In genomic region chr7:62376510-62377304, GRCm38 (mm10) we compare ENCODE assay signal across 9 mouse cellular contexts. TPM values are rescaled to one million over a fixed set of nuclear protein-coding genes. Genes with fewer than 3 reads are reported as not detected.
DNase-seq lines count a peak whose midpoint lies in the region; ATAC-seq lines count a peak whose summit lies in the region.
"Had no signal": no experiment of that assay in that cellular context is flagged by ENCODE, and none has a peak within 500 bp of the region (broad histone marks: within the 10 kb centered on the region; RNA-seq: fewer than 3 reads in every experiment).

Magel2 (plus strand) TSS chr7:62377010.

- no peaks in the 10 kb centered on the region for H3K36me3 ChIP-seq in lung, embryonic 16.5 days (ENCODE audit: control insufficient read depth, insufficient read depth, low read length)
- no peaks in the 10 kb centered on the region for H3K36me3 ChIP-seq in hindbrain, embryonic 11.5 days (ENCODE audit: control insufficient read depth, insufficient read depth, low read length)
- H3K36me3 ChIP-seq in midbrain, embryonic 12.5 days = 0 out of 2 replicates have a peak, but pooled peaks cover 12% of the 10 kb centered on the region

- 20% methylated on average over 31 of the region's 31 CpGs for WGBS in lung, embryonic 16.5 days
- 19% methylated on average over 31 of the region's 31 CpGs for WGBS in hindbrain, embryonic 11.5 days
- WGBS in midbrain, embryonic 12.5 days = 26% methylated on average over 31 of the region's 31 CpGs

- ATAC-seq in lung, embryonic 16.5 days (ENCODE audit: low read depth) = peak; percentile 82
- ATAC-seq in hindbrain, embryonic 11.5 days (ENCODE audit: low FRiP score) = peak; percentile 92
- peak; percentile 94 for ATAC-seq in midbrain, embryonic 12.5 days (ENCODE audit: low FRiP score, low read depth)

- H3K4me1 ChIP-seq in lung, embryonic 16.5 days (replicated peaks; ENCODE audit: control insufficient read depth, insufficient read depth, low read length) = no peaks in the 10 kb centered on the region
- H3K4me1 ChIP-seq in hindbrain, embryonic 11.5 days (replicated peaks; ENCODE audit: control insufficient read depth, insufficient read depth, low read length) = 0 out of 2 replicates have a peak, but pooled peaks cover 2% of the 10 kb centered on the region
- peaks cover 13% of the 10 kb centered on the region; the same call in 1 of the 2 replicates for H3K4me1 ChIP-seq in midbrain, embryonic 12.5 days

- H3K27me3 ChIP-seq in lung, embryonic 16.5 days (ENCODE audit: control insufficient read depth, insufficient read depth, low read depth, low read length) = no peaks in the 10 kb centered on the region
- H3K27me3 ChIP-seq in hindbrain, embryonic 11.5 days (ENCODE audit: control insufficient read depth, insufficient read depth, low read length) = no peaks in the 10 kb centered on the region
- H3K27me3 ChIP-seq in midbrain, embryonic 12.5 days = no peaks in the 10 kb centered on the region

- H3K4me2 ChIP-seq in lung, embryonic 16.5 days (ENCODE audit: low read depth, low read length) = peak within 1 kb of the TSS; percentile 72
- H3K4me2 ChIP-seq in hindbrain, embryonic 11.5 days (replicated peaks; ENCODE audit: low read depth, low read length) = peak within 1 kb of the TSS; percentile 64
- peak within 1 kb of the TSS; percentile 63 for H3K4me2 ChIP-seq in midbrain, embryonic 12.5 days (replicated peaks)

- peak within 1 kb of the TSS; percentile 48 for H3K4me3 ChIP-seq in lung, embryonic 16.5 days (ENCODE audit: low read length)
- H3K4me3 ChIP-seq in hindbrain, embryonic 11.5 days (ENCODE audit: low read depth, low read length) = peak within 1 kb of the TSS; percentile 46
- H3K4me3 ChIP-seq in midbrain, embryonic 12.5 days = peak within 1 kb of the TSS; percentile 57

- H3K9me3 ChIP-seq in lung, embryonic 16.5 days (ENCODE audit: control insufficient read depth, low read length) = 0 out of 2 replicates have a peak, but pooled peaks cover 3% of the 10 kb centered on the region
- H3K9me3 ChIP-seq in hindbrain, embryonic 11.5 days (ENCODE audit: control insufficient read depth, low read length) = no peaks in the 10 kb centered on the region
- peaks cover 22% of the 10 kb centered on the region for H3K9me3 ChIP-seq in midbrain, embryonic 12.5 days

- H3K9ac ChIP-seq in lung, embryonic 16.5 days (ENCODE audit: low read length) = peak within 1 kb of the TSS; percentile 59
- peak within 1 kb of the TSS; percentile 65 for H3K9ac ChIP-seq in hindbrain, embryonic 11.5 days (ENCODE audit: low read depth, low read length)
- H3K9ac ChIP-seq in midbrain, embryonic 12.5 days (replicated peaks) = peak within 1 kb of the TSS; percentile 70

- no peak within 1 kb of the TSS for H3K27ac ChIP-seq in lung, embryonic 16.5 days (ENCODE audit: low read length)
- H3K27ac ChIP-seq in hindbrain, embryonic 11.5 days (ENCODE audit: low read depth, low read length) = peak within 1 kb of the TSS; percentile 72
- H3K27ac ChIP-seq in midbrain, embryonic 12.5 days (replicated peaks) = peak within 1 kb of the TSS; percentile 71

- peak; percentile 32 to 43 for DNase-seq in cerebellum, postnatal 14 days
- DNase-seq in cerebellum, adult 11 months = no peak
- DNase-seq in lung, postnatal 25 days (ENCODE audit: low spot score) = no peak
- DNase-seq in hindbrain, embryonic 11.5 days (ENCODE audit: low spot score) = peak; percentile 70
- peak; percentile 5 for DNase-seq in testis, postnatal 14 days (ENCODE audit: low spot score)
- no peak for DNase-seq in urinary bladder, postnatal 25 days (ENCODE audit: low spot score)

RNA-seq across cellular contexts. Expression of gene Magel2, which starts in this region (rescaled TPM):
- 1.1 TPM in 2 replicates for polyA plus RNA-seq in lung, embryonic 16.5 days (2015; fragmentation: Nextera tagmentation; extraction: Ambion mirVana)
- 9.5 and 11.3 TPM in 2 replicates for polyA plus RNA-seq in hindbrain, embryonic 11.5 days (2014; fragmentation: Nextera tagmentation; extraction: Ambion mirVana)
- 14.6 and 20.2 TPM in 2 replicates for polyA plus RNA-seq in midbrain, embryonic 12.5 days (2016; fragmentation: Nextera tagmentation; extraction: Ambion mirVana)
- polyA plus RNA-seq: spleen, adult 2 months had no signal

Comparison
In these comparisons a context has a peak if more than half of its experiments do, and no peak if none do; other contexts are left out.
1. DNase-seq: peak in cerebellum, postnatal 14 days (2 of 2), hindbrain, embryonic 11.5 days (single experiment) and testis, postnatal 14 days (single experiment); none in cerebellum, adult 11 months (single experiment), lung, postnatal 25 days (single experiment) and urinary bladder, postnatal 25 days (single experiment).
2. Peak in every context shown above with its lines, with median percentiles within 50 percentile points of each other: ATAC-seq, H3K4me2 ChIP-seq, H3K4me3 ChIP-seq and H3K9ac ChIP-seq.